Mouse (Mus musculus): ENCODE measurements around the gene Slc41a3.

DNA sequence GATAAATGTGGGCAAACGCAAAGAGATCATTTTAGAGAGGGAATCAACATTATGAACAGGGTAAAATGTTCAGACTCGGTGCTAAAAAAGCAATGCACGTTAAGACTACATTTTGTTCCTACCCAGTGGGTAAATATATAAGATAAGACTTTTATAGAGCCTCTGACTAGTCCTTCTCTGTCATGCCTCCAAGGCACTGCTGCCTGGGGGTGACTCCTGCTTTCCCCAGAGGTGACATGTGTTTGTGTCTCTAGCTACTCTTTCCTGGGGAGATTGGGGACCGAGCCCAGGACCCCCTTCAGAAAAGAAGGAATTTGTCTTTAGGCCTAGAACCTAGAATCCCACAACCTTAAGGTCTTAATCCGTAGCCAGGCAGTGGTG is 18.9 kb downstream of the Slc41a3 start:
- TF ChIP-seq CTCF (IDR thresholded peaks at IDR 0.05; ENCODE audit: control insufficient read depth, insufficient read depth, insufficient replicate concordance, low read depth, low read length) (no peak), POLR2A (IDR thresholded peaks at IDR 0.05; ENCODE audit: control insufficient read depth, low read depth, low read length) (no peak)

Data from testis, adult 2 months (tissue).